Mouse (Mus musculus): ENCODE measurements at regions not wholly inside any gene's neighbourhood (a gene's known extent, or its start where the extent isn't known, plus 50 kb on each side); places are given as distances from the start of the nearest gene placed in this dataset.

DNA sequence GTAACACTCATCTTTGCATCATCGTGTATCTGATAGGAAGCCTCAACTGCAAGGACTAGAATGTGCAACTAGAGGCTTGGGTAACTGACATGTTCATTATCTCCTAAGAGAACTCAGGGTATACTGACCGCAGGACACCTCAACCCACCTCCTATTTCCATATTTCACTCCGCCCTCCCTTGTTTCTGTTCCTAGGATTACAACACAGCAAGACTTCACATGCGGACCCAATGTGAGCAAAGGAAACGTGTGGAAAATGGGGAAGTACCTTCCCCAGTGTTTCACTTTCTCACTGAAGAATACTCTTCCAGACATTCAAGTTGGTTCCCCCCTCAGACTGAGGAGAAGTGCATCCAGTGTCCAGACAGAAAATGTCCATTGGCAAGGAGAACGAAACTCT lies 937.9 kb upstream of the A1bg start:
- no peaks in the 10 kb centered on the region for H3K36me3 ChIP-seq (replicated peaks in 1 of 2; ENCODE audit: control insufficient read depth in 1 of 2, insufficient read depth in 1 of 2, low read length in 1 of 2)
- no peak overlapping the region for H3K4me2 ChIP-seq (ENCODE audit: insufficient read depth, low read depth, poor library complexity, severe bottlenecking)
- dilution Hi-C loops (cut with MboI; ENCODE audit: extremely low pct_ligation_motif_present, extremely low pct_unique_long_range_greater_than_20kb, low sequenced_read_pairs) (no loop called here), in situ Hi-C loops (cut with MboI; ENCODE audit: low pct_ligation_motif_present, low pct_unique_long_range_greater_than_20kb, low sequenced_read_pairs) (no loop called here)
- no peaks in the 10 kb centered on the region for H3K79me2 ChIP-seq (replicated peaks; ENCODE audit: control insufficient read depth, extremely low read depth, insufficient read depth, poor library complexity, severe bottlenecking)
- no peak overlapping the region for H3K9ac ChIP-seq (ENCODE audit: insufficient read depth, low read depth)
- no peak for DNase-seq (ENCODE audit: extremely low read depth)
- H3K9me3 ChIP-seq (replicated peaks; ENCODE audit: low read length), result no peaks in the 10 kb centered on the region
- H3K4me1 ChIP-seq (ENCODE audit: control insufficient read depth in 1 of 2, insufficient read depth in 2 of 2), result no peaks in the 10 kb centered on the region
- no peaks in the 10 kb centered on the region for H3K27me3 ChIP-seq (replicated peaks)
- H3K27ac ChIP-seq (ENCODE audit: insufficient read depth, low read depth), result no peak overlapping the region
- H3K4me3 ChIP-seq (replicated peaks in 1 of 3; ENCODE audit: low read depth in 2 of 3, low read length in 2 of 3, poor library complexity in 1 of 3), result no peak overlapping the region
- no peak for TF ChIP-seq NRF1 (IDR thresholded peaks at IDR 0.05; ENCODE audit: low read depth, low read length)
- TF ChIP-seq EP300 (IDR thresholded peaks at IDR 0.05; ENCODE audit: low read length), result no peak
- no peak for TF ChIP-seq IRF4 (IDR thresholded peaks at IDR 0.05; ENCODE audit: low read depth, low read length)
- no peak for TF ChIP-seq BHLHE40 (IDR thresholded peaks at IDR 0.05; ENCODE audit: low read depth, low read length)

GRCm38 (mm10) chr15:61855880-61856279 lies 933.1 kb upstream of the A1bg start:
- no peak overlapping the region for H3K4me3 ChIP-seq (replicated peaks in 1 of 3; ENCODE audit: low read depth in 2 of 3, low read length in 2 of 3, poor library complexity in 1 of 3)
- TF ChIP-seq ETS1 (conservative IDR thresholded peaks at IDR 0.05; ENCODE audit: low read depth, low read length), result no peak
- TF ChIP-seq CTCF (conservative IDR thresholded peaks at IDR 0.05 in 1 of 2, IDR thresholded peaks at IDR 0.05 in 1 of 2; ENCODE audit: low read depth in 2 of 2, low read length in 2 of 2), result no peak
- TF ChIP-seq E2F4 (IDR thresholded peaks at IDR 0.05; ENCODE audit: insufficient replicate concordance, low read depth, low read length), result no peak
- no peak for TF ChIP-seq MAX (IDR thresholded peaks at IDR 0.05; ENCODE audit: low read length)
- no peak for TF ChIP-seq BHLHE40 (IDR thresholded peaks at IDR 0.05; ENCODE audit: low read depth, low read length)
- no peak for TF ChIP-seq NELFE (IDR thresholded peaks at IDR 0.05; ENCODE audit: low read depth, low read length)
- no peak for TF ChIP-seq CHD2 (IDR thresholded peaks at IDR 0.05; ENCODE audit: low read length)
- no peak for TF ChIP-seq JUN (IDR thresholded peaks at IDR 0.05; ENCODE audit: insufficient read depth, low read depth, low read length)
- in situ Hi-C loops (cut with MboI; ENCODE audit: low pct_ligation_motif_present, low pct_unique_long_range_greater_than_20kb, low sequenced_read_pairs) (no loop called here), dilution Hi-C loops (cut with MboI; ENCODE audit: extremely low pct_ligation_motif_present, extremely low pct_unique_long_range_greater_than_20kb, low sequenced_read_pairs) (no loop called here)
- H3K4me1 ChIP-seq (ENCODE audit: control insufficient read depth in 1 of 2, insufficient read depth in 2 of 2), result no peaks in the 10 kb centered on the region
- no peaks in the 10 kb centered on the region for H3K27me3 ChIP-seq (replicated peaks)
- H3K9ac ChIP-seq (ENCODE audit: insufficient read depth, low read depth), result no peak overlapping the region
- no peak for DNase-seq (ENCODE audit: extremely low read depth)
- H3K4me2 ChIP-seq (ENCODE audit: insufficient read depth, low read depth, poor library complexity, severe bottlenecking), result no peak overlapping the region
- no peak overlapping the region for H3K27ac ChIP-seq (ENCODE audit: insufficient read depth, low read depth)
- no peaks in the 10 kb centered on the region for H3K79me2 ChIP-seq (replicated peaks; ENCODE audit: control insufficient read depth, extremely low read depth, insufficient read depth, poor library complexity, severe bottlenecking)
- H3K36me3 ChIP-seq (replicated peaks in 1 of 2; ENCODE audit: control insufficient read depth in 1 of 2, insufficient read depth in 1 of 2, low read length in 1 of 2), result no peaks in the 10 kb centered on the region
- no peaks in the 10 kb centered on the region for H3K9me3 ChIP-seq (replicated peaks; ENCODE audit: low read length)

DNA sequence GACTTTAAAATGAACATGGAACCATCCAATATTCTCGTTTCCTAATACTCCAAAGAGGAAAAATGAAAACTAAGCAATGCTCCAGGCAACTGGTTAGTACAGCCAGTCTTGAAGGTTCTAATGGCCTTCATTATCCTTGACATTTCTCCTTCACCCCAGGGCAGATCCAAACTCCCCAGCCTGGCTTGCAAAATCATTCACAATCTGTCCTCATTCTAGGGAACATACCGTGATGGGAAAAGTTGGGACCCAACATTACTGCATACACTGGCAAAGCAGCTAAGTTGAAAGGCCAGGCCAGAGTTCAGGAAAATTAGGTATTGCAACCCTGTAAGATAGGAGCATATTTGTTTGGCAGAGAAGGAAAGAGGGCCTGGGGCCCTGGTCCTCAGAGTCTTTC lies 889.9 kb upstream of the A1bg start:
- Histone ChIP-seq H3K4me1 (ENCODE audit: control insufficient read depth in 1 of 2, insufficient read depth in 2 of 2) (peaks cover 0 to 11% of the 10 kb centered on the region in 2 experiments; a peak in 2 of 4 replicates), H3K27ac (ENCODE audit: insufficient read depth, low read depth) (no peak overlapping the region), H3K9ac (ENCODE audit: insufficient read depth, low read depth) (no peak overlapping the region), H3K36me3 (replicated peaks in 1 of 2; ENCODE audit: control insufficient read depth in 1 of 2, insufficient read depth in 1 of 2, low read length in 1 of 2) (no peaks in the 10 kb centered on the region), H3K27me3 (replicated peaks) (no peaks in the 10 kb centered on the region), H3K4me2 (ENCODE audit: insufficient read depth, low read depth, poor library complexity, severe bottlenecking) (no peak overlapping the region), H3K4me3 (replicated peaks in 1 of 3; ENCODE audit: low read depth in 2 of 3, low read length in 2 of 3, poor library complexity in 1 of 3) (no peak overlapping the region), H3K79me2 (replicated peaks; ENCODE audit: control insufficient read depth, extremely low read depth, insufficient read depth, poor library complexity, severe bottlenecking) (no peaks in the 10 kb centered on the region), H3K9me3 (replicated peaks; ENCODE audit: low read length) (no peaks in the 10 kb centered on the region)
- dilution Hi-C loops (cut with MboI; ENCODE audit: extremely low pct_ligation_motif_present, extremely low pct_unique_long_range_greater_than_20kb, low sequenced_read_pairs) (no loop called here), in situ Hi-C loops (cut with MboI; ENCODE audit: low pct_ligation_motif_present, low pct_unique_long_range_greater_than_20kb, low sequenced_read_pairs) (no loop called here)
- TF ChIP-seq MAX (IDR thresholded peaks at IDR 0.05; ENCODE audit: low read length), result no peak
- no peak for TF ChIP-seq PAX5 (IDR thresholded peaks at IDR 0.05; ENCODE audit: low read length)
- no peak for TF ChIP-seq ZC3H11A (IDR thresholded peaks at IDR 0.05; ENCODE audit: low read depth, low read length)
- TF ChIP-seq ZNF384 (IDR thresholded peaks at IDR 0.05; ENCODE audit: low read depth, low read length), result no peak
- TF ChIP-seq E2F4 (IDR thresholded peaks at IDR 0.05; ENCODE audit: insufficient replicate concordance, low read depth, low read length), result no peak
- no peak for TF ChIP-seq UBTF (IDR thresholded peaks at IDR 0.05; ENCODE audit: low read depth, low read length)
- no peak for TF ChIP-seq USF1 (IDR thresholded peaks at IDR 0.05; ENCODE audit: low read depth, low read length)
- TF ChIP-seq ELF1 (IDR thresholded peaks at IDR 0.05; ENCODE audit: low read depth, low read length), result no peak
- TF ChIP-seq KAT2A (IDR thresholded peaks at IDR 0.05; ENCODE audit: insufficient replicate concordance, low read length), result no peak
- TF ChIP-seq ZMIZ1 (IDR thresholded peaks at IDR 0.05; ENCODE audit: low read depth, low read length), result no peak
- TF ChIP-seq MAFK (IDR thresholded peaks at IDR 0.05; ENCODE audit: insufficient replicate concordance, low read length), result no peak
- TF ChIP-seq ETS1 (conservative IDR thresholded peaks at IDR 0.05; ENCODE audit: low read depth, low read length), result no peak
- no peak for TF ChIP-seq TBP (conservative IDR thresholded peaks at IDR 0.05; ENCODE audit: low read depth, low read length)
- DNase-seq (ENCODE audit: extremely low read depth), result no peak

Measured in CH12.LX (cell line).